Mouse (Mus musculus) lung, embryonic 14.5 days (tissue): ENCODE measurements around the gene Prkn. TPM values are rescaled to one million over a fixed set of nuclear protein-coding genes. Genes with fewer than 3 reads are reported as not detected.

Experiments
- ATAC-seq: fragments of 200-750 bp; cut with Nextera tagmentation; 2 replicates; pipeline ENCODE4 v1.8.0; 2017; ENCODE audit warnings: mild to moderate bottlenecking, moderate TSS enrichment, moderate library complexity; ENCODE audit not compliant: insufficient read depth
- DNase-seq: peaks from one replicate; pipeline ENCODE4 v3.0.0-alpha.2; 2015
- H3K27ac ChIP-seq: fragments of 300-500 bp; sonication (generic); 2 replicates; pipeline ENCODE4 v1.5.1; 2014; ENCODE audit warnings: low read depth, mild to moderate bottlenecking, moderate library complexity
- H3K27me3 ChIP-seq: fragments of 300-500 bp; sonication (generic); 2 replicates; pipeline ENCODE4 v1.6.1; 2014; ENCODE audit warnings: low read length, control low read depth; ENCODE audit not compliant: insufficient read depth
- H3K36me3 ChIP-seq: fragments of 300-500 bp; sonication (generic); 2 replicates; pipeline ENCODE4 v1.6.1; 2014; ENCODE audit warnings: control low read depth; ENCODE audit not compliant: insufficient read depth
- H3K4me1 ChIP-seq: fragments of 300-500 bp; sonication (generic); 2 replicates; pipeline ENCODE4 v1.6.1; 2014; ENCODE audit warnings: antibody characterized with exemption, control low read depth; ENCODE audit not compliant: insufficient read depth
- H3K4me2 ChIP-seq: fragments of 300-500 bp; sonication (generic); 2 replicates; pipeline ENCODE4 v1.6.1; 2014; ENCODE audit warnings: mild to moderate bottlenecking
- H3K4me3 ChIP-seq: fragments of 300-500 bp; sonication (generic); 2 replicates; pipeline ENCODE4 v1.5.1; 2014; ENCODE audit warnings: low read depth, low read length
- H3K9ac ChIP-seq: fragments of 300-500 bp; sonication (generic); 2 replicates; pipeline ENCODE4 v1.6.1; 2014
- H3K9me3 ChIP-seq: fragments of 300-500 bp; sonication (generic); 2 replicates; pipeline ENCODE4 v1.6.1; 2016; ENCODE audit warnings: low read depth, low read length, control low read depth
- CTCF ChIP-seq: IDR thresholded peaks from 2 replicates; pipeline ENCODE4 v1.5.1; 2016; ENCODE audit warnings: antibody characterized with exemption, low read depth
- WGBS: fragments of 180-500 bp; shearing (Covaris S2); extraction: QIAGEN DNeasy Blood & Tissue Kit; methylation state at CpG from one replicate; pipeline ENCODE4 v1.1.7; 2014; 5-methylcytosine and 5-hydroxymethylcytosine counted together
- polyA plus RNA-seq: library from polyadenylated mRNA; unstranded; fragments of >200 nt; fragmentation: Nextera tagmentation; extraction: Ambion mirVana; gene quantifications from 2 replicates; pipeline ENCODE4 v1.2.1, GENCODE M21; 2014

Gene Prkn
- polyA plus RNA-seq, 1 experiment from 2014 or later: 1.0 TPM

DNA sequence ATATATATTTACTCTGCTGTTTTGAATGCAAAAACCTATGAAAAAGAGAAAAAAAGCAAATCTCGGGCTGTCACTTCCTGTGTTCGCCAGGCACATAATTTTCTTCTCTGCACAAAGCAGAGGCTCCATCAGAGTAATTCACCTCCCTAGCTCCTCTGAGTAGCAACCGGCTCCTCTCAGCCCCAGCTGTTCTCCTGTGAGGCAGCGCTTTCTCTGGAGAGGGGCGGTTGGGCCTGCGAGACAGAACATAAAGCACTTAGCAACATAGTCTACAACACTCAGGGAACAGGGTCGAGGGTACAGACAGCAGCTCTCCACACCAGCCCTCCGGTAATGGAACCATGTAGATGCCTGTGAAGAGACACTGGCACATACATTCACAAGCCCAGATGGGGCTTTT lies 247.6 kb downstream of the Prkn start:
- H3K9ac ChIP-seq: no peak overlapping the region
- H3K4me3 ChIP-seq: no peak overlapping the region
- no peak overlapping the region for H3K4me2 ChIP-seq
- peak; percentile 52 for DNase-seq
- 27% methylated on average over 8 of the region's 8 CpGs for WGBS
- no peak for TF ChIP-seq CTCF
- ATAC-seq: no peak
- no peaks in the 10 kb centered on the region for H3K27me3 ChIP-seq
- H3K27ac ChIP-seq: peak overlapping the region; percentile 42; the same call in 1 of the 2 replicates
- no peaks in the 10 kb centered on the region for H3K36me3 ChIP-seq
- no peaks in the 10 kb centered on the region; the same call in 1 of the 2 replicates for H3K4me1 ChIP-seq
- no peaks in the 10 kb centered on the region for H3K9me3 ChIP-seq

DNA sequence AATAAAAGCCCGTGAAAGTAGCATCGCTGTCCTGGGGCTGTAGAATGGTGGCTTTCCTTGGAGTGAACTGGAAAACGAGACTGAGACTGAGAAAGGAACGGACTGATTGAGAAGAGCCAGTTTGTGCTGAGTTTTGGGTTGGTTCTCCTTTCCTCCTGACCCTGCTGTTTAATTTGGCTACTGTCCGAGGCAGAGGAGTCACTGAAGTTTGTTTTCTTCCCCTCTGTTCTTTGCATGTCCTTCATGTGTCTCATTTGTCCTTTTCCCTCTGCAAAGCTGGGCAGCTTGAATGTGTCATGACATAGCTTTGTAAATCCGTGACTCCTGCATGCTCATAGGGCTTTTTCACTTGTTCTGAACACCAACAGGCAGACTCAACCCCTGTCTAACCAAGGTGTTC lies 249.2 kb downstream of the Prkn start:
- WGBS: 71% methylated on average over 6 of the region's 6 CpGs
- H3K27ac ChIP-seq: no peak overlapping the region

DNA sequence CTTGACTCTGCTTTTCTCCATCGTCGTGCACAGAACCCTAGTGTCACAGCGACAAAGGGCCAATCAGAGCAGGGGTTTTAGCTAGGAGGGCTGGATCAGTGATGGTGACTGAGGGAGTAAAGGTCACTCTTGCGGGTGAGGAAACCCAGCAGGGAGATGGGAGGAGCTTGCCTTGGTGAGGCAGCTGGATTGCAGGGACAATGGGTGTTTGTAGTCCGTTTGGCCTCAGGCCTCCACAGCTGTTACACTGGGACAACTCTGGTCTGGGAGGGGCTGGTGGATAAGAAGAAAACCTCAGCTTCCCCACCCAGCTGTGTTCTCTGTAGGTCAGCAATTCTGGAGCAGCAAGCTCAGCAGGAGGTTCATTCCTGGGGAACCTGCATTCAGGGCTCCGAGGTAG lies 252.7 kb downstream of the Prkn start:
- Histone ChIP-seq H3K9me3 (no peaks in the 10 kb centered on the region), H3K36me3 (no peaks in the 10 kb centered on the region), H3K27ac (no peak overlapping the region), H3K4me2 (no peak overlapping the region), H3K4me3 (no peak overlapping the region), H3K4me1 (no peaks in the 10 kb centered on the region; the same call in 1 of the 2 replicates), H3K9ac (no peak overlapping the region), H3K27me3 (no peaks in the 10 kb centered on the region)
- DNase-seq: peak; percentile 53
- TF ChIP-seq CTCF: no peak
- 30% methylated on average over 6 of the region's 6 CpGs for WGBS
- peak; percentile 77 for ATAC-seq

More for the DNA sequence above, 249.2 kb downstream of the Prkn start:
- no peak for TF ChIP-seq CTCF
- H3K36me3 ChIP-seq: no peaks in the 10 kb centered on the region
- H3K4me2 ChIP-seq: no peak overlapping the region
- H3K27me3 ChIP-seq: no peaks in the 10 kb centered on the region
- no peak overlapping the region for H3K4me3 ChIP-seq
- H3K9ac ChIP-seq: no peak overlapping the region
- ATAC-seq: no peak
- no peaks in the 10 kb centered on the region; the same call in 1 of the 2 replicates for H3K4me1 ChIP-seq
- H3K9me3 ChIP-seq: no peaks in the 10 kb centered on the region
- no peak for DNase-seq

DNA sequence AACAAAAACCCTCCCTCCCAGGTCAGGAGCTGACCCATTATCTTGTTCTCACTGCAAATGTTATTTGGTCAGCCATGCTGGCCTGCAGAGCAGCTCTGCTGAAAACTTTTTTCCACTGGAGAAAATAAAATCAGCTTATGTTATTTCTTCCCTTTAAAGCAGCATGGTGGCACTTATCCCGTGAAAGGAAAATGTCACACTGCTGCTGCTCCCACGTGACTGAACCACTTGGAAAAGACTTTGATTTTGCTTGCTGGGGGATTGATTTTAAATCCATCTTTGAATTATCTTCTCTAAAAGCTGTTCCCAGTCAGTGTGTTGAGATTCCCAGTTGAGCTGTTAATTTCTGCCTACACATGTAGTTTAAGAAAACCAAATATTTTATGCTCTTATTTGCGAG lies 253.1 kb downstream of the Prkn start:
- Histone ChIP-seq H3K27me3 (no peaks in the 10 kb centered on the region), H3K36me3 (no peaks in the 10 kb centered on the region), H3K27ac (no peak overlapping the region), H3K9ac (no peak overlapping the region), H3K4me2 (no peak overlapping the region), H3K4me1 (no peaks in the 10 kb centered on the region), H3K9me3 (no peaks in the 10 kb centered on the region), H3K4me3 (no peak overlapping the region)
- TF ChIP-seq CTCF: no peak
- DNase-seq (no peak), ATAC-seq (no peak)
- WGBS: 46% methylated on average over 3 of the region's 3 CpGs

DNA sequence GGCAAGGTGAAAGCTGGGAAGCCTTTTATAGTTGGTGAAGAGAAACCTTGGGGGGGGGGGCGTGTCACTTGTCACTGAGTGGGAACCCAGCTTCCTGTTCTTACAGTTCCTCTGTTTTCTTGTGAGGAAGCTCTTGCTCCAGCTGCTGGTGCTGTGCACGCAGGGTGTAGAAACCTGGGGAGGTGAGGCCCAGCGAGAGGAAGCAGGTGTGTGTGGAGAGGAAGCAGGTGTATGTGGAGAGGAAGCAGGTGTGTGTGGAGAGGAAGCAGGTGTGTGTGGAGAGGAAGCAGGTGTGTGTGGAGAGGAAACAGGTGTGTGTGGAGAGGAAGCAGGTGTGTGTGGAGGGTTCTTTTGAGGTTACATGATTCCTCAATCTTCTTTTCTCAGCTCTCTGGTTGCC lies 266.8 kb downstream of the Prkn start:
- no peaks in the 10 kb centered on the region for H3K36me3 ChIP-seq
- no peaks in the 10 kb centered on the region for H3K4me1 ChIP-seq
- H3K9me3 ChIP-seq: no peaks in the 10 kb centered on the region
- ATAC-seq: no peak
- no peaks in the 10 kb centered on the region for H3K27me3 ChIP-seq
- WGBS: 79% methylated on average over 3 of the region's 3 CpGs
- H3K4me2 ChIP-seq: no peak overlapping the region
- no peak overlapping the region for H3K27ac ChIP-seq
- no peak for DNase-seq
- no peak overlapping the region for H3K4me3 ChIP-seq
- no peak for TF ChIP-seq CTCF
- no peak overlapping the region for H3K9ac ChIP-seq

DNA sequence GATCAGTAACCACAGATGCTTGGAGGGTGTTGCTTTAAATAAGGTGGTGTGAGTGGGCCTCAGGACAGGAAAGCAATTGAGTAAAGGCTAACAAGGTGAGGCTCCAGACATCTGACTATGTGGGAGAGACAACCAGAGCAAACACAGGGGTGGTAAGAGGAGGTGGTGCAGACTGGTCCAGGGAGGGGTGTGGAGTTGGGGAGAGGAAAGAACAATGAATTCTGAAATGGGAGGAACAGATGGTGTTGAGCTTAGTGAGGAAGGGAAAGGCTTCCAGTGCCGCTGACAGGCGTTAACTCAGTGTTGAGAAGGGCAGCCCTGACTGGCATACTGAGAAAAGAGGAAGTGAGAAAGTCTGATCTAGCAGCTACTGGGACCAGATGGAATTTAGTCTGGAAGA lies 267.7 kb downstream of the Prkn start:
- Histone ChIP-seq H3K27ac (no peak overlapping the region), H3K4me3 (no peak overlapping the region), H3K9ac (no peak overlapping the region), H3K4me2 (no peak overlapping the region), H3K9me3 (no peaks in the 10 kb centered on the region), H3K27me3 (no peaks in the 10 kb centered on the region), H3K4me1 (no peaks in the 10 kb centered on the region), H3K36me3 (no peaks in the 10 kb centered on the region)
- WGBS: 41% methylated on average over 2 of the region's 2 CpGs
- TF ChIP-seq CTCF: no peak
- DNase-seq (no peak), ATAC-seq (no peak)

DNA sequence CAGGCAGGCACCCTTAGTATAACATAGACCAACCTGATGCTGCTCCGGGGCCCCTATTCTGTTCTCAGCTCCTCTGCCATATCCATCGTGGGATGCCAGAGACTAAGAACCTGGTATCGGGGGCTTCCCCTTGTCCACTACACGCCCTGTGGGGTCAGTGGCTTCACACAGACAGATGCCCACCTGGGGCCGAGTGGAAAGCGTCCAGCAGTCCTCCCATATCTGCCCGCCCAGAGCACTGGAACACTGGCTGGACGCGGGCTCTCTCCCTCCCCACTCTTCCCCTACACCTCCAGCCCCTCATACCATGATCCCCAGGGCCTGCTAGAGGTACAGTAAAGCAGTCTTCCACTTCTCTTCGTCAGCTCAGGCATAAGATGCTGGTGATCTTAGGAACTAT lies 277.3 kb downstream of the Prkn start:
- H3K4me3 ChIP-seq: no peak overlapping the region
- H3K9me3 ChIP-seq: no peaks in the 10 kb centered on the region
- H3K36me3 ChIP-seq: no peaks in the 10 kb centered on the region
- WGBS: 74% methylated on average over 10 of the region's 10 CpGs
- ATAC-seq: no peak
- no peaks in the 10 kb centered on the region for H3K27me3 ChIP-seq
- no peak overlapping the region for H3K27ac ChIP-seq
- no peak overlapping the region for H3K9ac ChIP-seq
- TF ChIP-seq CTCF: no peak
- no peaks in the 10 kb centered on the region for H3K4me1 ChIP-seq
- DNase-seq: no peak
- no peak overlapping the region for H3K4me2 ChIP-seq

DNA sequence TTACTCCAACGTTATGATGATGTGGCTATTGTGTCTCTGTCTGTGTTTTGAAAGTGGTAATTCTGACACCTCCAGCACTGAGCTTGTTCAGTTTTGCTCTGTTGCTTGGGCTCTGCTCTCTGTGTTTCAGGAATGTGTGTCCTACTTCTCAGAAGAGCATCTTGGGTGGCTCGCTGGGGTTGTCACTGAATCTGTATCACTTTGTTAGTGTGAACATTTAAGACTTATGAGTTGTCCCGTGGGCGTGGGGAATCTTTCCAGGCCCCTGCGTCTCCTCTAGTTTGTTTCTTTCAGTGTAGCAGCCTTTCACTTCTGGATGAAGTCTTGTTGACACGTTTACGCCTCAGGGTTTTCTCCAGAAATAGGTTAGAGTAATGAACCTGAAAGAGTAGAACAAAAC lies 283.9 kb downstream of the Prkn start:
- Histone ChIP-seq H3K4me3 (no peak overlapping the region), H3K36me3 (no peaks in the 10 kb centered on the region), H3K4me1 (no peaks in the 10 kb centered on the region), H3K27ac (no peak overlapping the region), H3K27me3 (no peaks in the 10 kb centered on the region), H3K9me3 (no peaks in the 10 kb centered on the region), H3K4me2 (no peak overlapping the region), H3K9ac (no peak overlapping the region)
- 69% methylated on average over 7 of the region's 7 CpGs for WGBS
- no peak for ATAC-seq
- no peak for DNase-seq
- TF ChIP-seq CTCF: no peak
